Mouse (Mus musculus) urinary bladder, postnatal 36 days (tissue): ENCODE measurements around the gene Setd5.

Source experiments
- DNase-seq, 2 experiments: peaks; one replicate each; pipeline ENCODE4 v3.0.0; 2022; ENCODE audit warnings: low spot score in 2 of 2, mixed read lengths in 1 of 2

Gene Setd5

DNA sequence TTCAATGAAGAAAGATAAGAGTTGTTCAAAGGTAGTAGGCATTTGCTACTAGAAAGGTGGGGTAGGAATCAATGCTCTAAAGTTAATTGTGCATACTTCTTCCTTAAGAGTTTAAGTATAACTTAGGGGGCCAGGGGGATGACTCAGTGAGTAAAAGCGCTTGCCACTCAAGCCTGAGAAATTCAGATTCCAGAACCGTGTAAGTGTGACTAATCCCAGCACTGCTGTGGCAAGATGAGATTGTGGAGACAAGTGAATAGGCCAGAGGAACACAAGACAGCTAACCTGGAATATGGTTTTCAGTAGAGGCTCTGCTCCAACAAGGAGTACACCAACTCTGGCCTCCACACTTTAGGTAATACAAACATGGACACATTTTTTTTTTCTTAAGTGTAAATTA, 56.2 kb downstream of the Setd5 start:
- DNase-seq = no peak

DNA sequence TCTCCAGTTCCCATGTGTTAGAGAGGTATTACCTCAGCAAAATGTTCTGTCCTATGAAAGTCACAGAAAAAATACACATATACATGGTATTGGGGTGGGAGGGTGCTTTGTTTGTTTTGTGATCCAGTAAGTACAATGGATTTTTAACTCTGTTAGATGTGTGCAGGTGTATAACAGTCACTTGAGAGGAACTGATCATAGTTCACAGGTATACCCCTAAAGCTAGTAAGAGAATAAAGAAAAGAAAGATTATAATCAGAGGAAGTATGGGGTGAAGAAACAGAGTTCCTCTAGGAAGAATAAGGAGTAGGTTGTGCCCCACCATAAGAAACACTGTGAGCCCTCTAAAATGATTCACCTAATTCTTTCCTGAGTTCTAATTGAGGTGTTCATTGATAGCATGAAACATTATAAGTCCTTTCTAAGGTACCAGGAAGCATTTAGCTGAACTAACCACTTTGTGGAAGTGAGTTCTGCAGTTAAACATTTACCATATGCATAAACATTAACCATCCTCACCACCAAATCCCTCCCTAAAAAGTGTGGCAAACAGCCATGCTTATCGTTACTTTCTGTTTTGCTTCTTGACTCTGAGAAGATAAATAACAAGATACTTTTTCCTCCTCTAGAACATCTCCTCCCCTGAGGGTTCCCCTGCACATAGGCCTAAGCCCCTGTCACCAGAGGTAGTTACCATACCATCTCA, 64.4 kb downstream of the Setd5 start:
- no peak for DNase-seq

DNA sequence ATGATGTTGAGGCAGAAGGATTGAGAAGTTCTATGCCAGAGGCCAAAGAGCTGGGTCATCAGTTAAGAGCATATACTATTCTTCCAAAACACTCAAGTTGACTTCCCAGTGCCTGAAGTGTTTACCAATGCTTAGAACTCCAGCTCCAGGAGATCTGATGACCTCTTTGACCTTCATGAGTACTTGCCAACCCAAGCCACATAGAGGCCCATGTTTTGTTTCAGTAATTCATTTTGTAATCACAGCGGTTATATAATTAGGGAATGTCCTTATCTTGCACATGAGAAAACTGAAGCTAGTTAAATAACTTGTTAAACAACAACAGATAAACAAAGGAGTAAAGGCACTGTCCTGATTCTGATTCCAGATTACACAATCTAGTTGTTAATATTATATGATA, 67.6 kb downstream of the Setd5 start:
- DNase-seq = no peak

DNA sequence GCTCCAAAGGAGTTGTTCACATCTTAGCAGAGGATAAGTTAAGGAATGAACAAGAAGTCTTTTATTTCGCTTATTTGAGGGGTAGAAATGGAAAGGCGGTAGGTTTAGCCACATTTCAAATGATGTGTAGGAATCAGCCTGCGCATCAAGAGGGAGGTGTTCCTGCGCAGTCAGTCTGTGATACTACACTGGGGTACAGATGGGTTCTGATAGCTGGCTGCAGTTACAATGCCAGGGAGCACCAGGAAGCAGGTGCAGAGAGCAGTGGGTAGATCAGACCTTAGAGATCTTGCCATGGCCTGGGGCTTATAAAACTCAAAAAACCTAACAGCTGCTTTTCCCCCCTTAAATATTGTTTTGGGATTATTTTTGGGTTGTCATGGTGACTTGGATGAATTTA, 68.1 kb downstream of the Setd5 start:
- DNase-seq = no peak

DNA sequence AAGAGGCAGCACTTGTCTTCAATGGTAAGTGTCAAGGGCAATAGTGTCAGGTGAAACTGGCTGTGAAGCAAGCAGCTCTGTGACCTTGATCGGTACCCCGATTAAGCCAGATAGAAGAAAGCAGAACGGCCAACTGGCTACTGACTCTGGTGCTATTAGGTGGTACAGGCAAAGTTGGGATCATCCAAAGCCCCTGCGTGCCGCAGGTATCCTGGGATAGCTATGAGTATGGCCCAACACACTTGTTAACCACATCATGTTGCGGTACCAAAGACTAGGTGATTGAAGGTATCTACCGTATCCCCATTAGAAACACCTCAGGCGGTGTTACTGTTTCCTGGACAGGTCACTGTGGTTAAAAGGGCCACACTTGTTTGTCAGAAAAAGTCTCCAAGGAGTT, 76.9 kb downstream of the Setd5 start:
- no peak for DNase-seq

DNA sequence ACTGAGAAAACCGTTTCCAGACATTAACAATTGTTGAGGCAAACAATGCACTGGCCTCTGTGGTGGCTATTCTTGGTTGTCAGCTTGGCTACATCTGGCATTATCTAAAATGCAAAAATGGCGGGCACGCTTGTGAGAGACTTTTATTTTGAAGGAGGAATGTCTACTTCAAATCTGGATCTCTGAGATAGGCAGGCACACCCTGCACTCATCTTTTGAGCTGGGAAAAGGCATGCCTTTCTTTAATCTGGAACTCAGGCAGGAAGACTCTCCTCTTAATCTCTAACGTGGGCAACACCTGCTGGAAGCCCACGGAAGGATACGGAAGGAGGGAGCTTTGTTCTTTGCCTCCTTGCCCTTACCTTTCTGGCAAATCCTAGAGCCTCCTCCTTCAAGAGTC, 77.7 kb downstream of the Setd5 start:
- DNase-seq = no peak

DNA sequence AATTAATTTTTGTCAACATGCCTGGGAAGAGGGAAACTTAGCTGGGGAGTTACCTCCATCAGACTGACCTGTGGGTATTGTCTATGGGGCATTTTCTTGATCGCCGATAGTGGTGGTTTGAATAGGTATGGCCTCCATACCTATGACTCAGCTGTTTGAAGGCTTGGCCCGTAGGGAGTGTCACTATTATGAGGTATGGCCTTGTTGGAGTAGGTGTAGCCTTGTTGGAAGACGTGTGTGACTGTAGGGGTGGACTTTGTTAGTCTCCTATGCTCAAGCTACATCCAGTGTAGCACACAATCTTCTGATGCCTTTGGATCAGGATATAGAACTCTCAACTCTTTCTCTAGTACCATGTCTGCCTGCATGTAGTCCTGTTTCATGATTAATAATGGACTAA, 78.9 kb downstream of the Setd5 start:
- DNase-seq = no peak

DNA sequence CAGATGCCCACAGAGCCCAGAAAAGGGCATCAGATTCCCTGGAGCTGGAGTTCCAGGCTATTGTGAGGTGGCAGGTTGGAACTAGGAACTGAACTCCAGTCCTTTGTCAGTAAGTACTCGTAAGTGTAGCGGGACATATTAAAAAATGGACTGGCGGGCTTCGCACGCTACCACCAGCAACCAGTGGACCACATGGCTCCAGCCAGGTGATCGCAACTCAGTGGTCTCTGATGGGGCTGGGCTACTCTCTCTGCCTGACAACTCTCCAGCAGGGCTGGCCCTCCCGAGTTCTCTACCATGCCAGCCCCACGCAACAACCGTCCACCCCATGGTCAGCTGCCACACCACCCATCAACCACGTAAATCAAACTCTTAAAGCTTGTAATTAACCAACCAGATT, 82.9 kb downstream of the Setd5 start:
- DNase-seq = no peak

DNA sequence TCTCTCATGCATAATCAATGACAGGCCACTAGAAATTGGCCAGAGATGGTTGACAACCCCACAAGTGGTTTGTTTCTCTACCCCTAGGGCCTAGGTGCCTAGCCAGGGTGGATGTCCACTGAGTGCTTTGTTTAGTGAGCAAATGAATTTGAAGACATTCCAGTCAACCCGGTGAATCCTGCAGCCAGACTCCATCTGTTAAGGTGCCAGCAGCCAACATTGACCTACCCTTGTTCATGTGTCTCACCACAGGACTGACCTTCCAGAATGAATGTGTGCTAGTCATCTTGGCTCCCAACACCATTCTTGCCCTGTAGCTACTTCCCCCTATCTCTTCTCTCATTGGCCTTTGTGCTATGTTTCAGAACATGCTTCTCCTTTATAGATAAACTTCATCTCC, 84.8 kb downstream of the Setd5 start:
- DNase-seq = no peak

DNA sequence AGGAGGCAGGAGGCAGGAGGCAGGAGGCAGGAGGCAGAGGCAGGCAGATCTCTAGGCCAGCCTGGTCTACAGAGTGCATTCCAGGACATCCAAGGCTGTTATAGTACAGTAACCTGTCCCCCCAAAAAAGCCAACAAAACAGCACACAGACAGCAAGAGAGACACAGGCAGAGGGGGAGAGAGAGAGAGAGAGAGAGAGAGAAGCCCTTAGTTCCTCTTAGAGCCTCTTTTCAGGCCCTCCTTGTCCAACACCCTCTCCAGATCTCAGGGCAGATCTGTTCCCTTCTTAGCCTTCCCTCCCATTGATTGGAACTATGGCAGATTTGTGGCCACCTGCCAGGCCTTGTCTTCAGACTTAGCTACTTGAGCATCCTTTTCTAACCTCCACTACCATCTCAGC, 86.3 kb downstream of the Setd5 start:
- no peak for DNase-seq

DNA sequence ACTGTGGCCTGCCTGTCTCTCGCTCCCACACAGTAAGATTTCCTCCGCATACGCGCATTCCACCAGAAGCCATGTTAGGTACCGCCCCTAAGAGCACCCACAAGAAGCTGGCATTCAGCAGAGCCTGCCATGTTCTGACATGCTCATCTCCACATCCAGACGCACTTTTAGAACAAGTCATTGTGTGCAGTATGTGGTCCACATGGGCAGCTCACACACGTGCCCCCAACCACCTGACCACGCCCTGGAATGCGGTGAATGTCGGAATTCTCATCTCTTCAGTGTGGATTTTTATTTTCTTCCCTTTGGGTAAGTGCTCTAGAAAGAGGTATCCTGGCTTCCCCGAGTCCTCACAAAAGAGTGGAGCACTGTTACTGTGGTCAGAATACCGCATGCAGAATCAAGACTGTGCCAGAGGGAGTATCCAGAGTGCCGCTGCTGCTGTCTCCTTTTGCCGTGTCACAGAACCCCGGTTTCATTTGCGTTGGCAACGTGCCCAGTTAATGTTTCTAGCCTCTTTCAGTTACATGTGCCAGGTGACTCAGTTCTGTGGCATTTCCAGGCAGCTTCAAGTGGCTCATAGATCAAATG, 89.6 kb downstream of the Setd5 start:
- DNase-seq = peak; percentile 70 to 84

DNA sequence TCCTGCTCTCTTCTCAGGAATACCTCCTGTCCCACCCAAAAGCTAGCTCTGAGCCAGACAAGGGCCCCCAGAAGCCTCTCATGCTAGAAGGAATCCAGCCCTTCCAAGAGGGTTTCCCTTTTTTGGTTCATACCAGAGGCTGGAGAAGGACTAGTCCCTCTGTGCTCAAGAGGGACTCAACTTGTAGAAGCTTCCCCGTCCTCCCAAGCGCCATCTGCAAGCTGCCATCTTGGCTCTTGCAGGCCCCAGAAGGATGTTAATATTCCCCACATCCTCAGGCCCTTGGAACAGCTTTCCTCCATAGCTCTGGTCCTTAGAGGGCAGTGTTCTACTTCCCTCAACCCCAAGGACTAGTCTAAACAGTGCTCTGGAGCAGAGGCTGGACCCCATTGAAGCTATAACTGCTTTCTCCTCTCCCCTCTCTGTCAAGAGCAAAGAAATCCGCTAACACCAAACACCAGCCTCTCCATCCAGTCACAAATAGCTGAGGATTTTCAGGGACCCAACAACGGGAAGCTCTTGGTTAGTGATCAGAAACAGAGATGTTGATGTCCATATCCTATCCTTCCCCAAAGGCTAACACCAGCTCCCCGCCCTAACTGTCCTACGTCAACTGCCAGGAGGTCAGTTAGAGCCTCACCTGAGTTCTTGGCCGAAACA, 91.3 kb downstream of the Setd5 start:
- no peak for DNase-seq

DNA sequence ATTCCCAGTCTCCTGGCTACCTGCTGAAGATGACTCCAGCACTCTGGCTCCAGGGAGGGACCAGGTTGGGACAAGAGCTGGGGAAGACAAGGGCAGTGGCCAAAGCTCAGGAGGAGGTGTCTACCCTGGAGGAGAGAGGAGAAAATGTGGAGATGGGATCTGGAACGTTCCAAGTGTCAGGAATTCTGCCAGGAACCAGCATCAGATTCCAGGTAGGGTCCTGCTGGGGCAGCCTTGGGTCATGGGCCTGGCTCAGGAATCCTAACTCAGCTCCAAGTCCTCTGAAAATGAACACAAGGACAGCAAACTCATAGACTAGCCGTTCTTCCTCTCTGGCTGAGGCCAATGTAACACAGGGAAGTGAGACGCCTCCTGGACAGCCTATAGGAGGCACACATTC, 92.7 kb downstream of the Setd5 start:
- no peak for DNase-seq

DNA sequence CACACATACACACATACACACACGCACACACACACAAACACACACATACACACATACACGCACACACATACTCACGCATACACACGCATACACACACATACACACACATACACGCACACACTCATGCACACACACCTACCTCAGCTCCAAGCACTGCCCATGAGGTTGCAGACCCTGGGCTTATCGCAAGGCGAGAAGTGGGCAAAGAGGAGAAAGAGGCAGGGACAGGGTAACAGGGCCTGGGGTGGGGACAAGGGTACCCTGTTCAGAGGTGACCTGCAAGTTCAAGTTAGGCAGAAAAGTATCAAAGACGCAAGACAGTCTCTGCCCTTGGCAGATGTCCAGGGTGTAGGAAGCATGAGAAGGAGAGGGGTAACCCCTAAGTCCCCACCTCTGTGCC, 93.5 kb downstream of the Setd5 start:
- no peak for DNase-seq

DNA sequence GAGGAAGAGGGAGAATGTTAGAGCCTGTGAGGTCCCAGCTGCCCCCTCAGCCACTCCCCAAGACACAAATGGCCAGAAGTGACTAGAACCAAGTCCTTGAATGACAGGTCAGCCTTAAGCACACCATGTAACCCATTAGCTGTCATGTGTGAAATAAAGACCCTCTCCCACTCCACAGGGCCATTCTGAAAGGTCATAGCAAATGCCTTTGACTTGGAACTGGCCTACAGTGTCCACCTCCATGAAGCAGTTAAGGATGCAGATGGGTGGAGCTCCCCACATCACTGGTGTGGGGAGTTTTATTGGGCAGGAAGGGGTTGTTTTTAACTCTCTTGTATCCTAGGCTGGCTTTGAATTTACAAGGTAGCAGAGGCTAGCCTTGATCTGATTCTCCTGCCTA, 94.8 kb downstream of the Setd5 start:
- no peak for DNase-seq

DNA sequence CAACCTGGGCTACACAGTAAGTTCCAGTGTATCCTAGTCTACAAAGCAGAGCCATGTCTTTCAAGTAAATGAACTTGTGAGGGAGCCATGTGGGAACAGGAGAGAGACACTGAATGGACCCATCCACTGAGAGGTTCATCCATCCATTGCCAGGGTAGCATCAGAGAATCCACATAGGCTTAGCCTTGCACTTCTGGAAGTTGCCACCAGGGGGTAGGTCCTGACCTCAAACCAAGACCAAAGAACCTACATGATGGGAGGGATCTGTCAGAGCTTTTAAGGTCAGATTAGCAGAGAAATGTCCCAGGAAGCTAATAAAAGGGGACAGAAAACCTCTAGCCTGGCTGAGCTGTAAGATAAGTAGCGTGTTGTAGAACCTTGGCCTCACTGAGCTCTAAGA, 95.4 kb downstream of the Setd5 start:
- peak; percentile 40 to 51 for DNase-seq

DNA sequence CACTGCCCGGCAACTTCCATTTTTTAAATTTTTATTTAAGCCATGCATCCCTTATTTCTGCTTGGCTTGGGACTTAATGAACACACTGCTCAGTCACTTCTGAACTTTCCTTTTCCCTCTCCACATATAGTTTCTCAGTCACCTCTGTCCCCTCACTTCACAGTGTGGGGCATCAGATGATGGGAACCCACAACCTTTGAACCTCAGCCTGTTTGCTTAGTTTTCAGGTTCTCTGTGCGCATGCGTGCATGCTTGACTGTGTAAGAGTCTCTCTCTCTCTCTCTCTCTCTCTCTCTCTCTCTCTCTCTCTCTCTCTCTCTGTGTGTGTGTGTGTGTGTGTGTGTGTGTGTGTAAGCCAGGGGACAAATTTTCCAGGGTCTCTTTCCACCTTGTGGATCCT, 98.3 kb downstream of the Setd5 start:
- no peak for DNase-seq

DNA sequence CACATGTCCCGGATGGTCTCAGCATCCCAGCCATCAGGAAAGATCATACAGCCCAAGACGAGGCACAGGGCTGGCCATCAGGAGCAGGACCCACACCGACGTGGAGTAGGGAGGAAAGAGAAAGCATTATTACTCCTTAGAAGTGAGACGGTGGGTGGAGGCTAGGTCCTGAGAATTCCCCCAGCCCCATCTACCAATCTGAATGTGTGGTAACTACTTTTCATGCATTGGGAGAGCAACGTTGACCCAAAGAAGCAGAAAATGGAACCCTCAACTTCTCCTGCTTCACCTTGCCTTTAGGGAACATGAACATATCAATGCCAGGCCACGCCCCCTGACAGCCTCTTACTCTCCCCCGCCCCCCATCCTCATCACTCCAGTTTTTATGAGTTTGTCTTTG, 99.4 kb downstream of the Setd5 start:
- no peak for DNase-seq

DNA sequence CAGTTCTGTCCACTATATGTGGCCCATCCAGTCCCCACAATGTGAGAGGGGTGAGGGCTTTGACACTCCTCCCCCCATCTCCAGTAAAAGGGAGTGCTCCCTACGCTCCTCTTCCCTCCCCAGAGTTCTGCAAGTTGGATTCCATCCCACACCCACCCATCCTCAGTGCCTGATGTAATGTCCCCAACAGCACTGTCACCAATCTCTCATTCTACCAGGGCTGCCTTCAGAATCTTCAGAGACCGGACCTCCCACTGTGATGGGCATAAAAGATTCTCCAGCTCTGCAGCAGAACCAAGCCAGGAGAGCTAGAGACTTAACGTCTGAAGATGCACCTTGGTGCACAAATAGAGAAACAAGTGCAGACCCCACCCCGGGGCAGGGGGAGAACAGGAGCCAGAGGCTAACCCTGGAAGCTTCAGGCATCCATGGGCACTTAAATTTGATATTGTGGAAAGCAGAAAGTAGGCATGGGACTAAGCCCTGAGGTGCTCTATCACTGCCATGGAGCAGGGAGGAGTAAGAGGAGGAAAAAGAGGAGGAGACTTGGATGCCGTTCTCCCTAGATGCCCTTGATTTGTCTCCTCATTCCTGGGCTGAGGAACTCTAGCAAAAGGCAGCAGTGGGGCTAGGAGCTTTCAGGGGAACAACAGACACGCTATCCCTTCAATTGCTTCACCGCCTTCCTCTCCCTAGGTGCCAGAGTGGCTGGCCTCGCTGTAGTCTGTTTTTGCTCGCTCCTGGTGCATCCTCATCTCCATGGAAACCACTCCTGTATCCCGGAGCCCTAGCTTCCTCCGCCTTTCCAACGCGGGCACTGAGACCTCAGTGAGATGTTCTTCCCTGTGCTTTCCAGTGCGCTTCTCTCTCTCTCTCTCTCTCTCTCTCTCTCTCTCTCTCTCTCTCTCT, 101.4 kb downstream of the Setd5 start:
- no peak for DNase-seq

DNA sequence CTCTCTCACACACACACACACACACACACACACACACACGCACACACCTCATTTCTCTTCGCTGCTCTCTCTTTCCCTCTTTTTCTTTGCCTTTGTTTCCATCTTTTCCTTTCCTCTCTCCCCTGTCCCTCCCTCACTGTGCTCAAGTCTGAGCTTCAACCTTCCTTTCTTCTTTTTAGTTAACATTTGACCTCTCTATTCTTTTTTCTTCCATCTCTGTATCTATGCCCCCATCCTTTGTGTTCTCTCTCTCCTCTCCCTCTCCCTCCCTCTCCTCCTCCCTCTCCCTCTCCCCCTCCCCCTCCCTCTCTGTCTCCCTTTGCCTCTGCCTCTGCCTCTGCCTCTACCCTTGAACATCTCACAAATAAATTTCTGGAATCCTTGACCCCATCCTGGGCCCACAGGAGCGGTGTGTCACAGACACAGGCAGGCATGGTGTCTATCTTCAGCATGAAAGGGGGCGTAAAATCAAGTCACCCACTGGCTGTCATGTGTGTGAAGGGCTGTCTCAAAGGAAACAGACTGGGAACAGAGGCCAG, 102.1 kb downstream of the Setd5 start:
- DNase-seq = no peak

DNA sequence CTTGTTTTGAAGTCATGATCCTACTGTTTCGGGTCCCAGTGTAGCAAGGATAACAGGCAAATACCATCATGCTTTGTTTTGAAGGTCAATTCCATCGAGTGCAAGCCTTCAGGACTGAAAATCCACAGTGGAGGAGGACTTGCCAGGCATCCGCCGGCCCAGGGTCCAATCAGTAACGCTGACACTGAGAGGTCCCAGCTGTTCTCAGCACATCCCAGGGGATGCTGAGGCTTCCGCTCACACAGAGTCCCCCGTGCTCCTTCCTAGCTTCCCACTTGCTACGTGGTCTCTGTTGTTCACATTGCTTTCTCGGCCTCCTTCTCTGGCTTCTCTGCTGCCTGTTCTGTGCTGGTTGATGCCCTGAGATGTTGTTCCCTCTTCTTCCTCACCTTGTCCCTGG, 107.0 kb downstream of the Setd5 start:
- no peak for DNase-seq

DNA sequence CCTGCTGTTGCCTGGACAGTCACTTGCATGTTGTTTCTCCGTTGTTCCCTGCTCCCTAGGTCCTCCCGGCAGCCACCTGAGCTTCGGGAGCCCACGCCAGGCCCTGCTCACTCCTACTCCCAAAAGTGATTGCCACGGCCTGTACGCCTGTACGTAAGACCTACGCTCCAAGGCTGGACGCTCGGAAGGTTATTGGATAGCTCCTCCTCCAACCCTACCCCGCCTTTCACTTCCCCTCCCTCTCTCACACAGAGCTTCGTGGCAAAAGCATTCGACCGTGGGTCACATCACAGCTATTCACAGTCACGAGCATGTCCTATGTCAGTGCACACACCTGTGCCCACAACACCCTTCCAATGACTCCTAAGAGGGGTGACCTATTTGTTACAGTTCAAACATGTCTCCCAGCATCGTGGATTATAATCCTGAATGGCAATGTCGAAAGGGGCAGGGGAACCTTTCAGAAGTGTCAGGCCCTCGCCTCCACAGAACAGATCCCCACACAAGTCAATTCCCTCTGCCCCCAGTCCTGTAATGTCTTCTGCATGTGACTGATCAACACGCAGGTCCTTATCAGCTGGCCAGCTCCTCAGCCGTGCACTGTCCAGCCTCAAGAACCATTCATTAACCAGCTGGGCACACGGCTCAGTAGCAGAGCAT, 107.8 kb downstream of the Setd5 start:
- DNase-seq = no peak
